Mouse (Mus musculus) kidney, embryonic 15.5 days (tissue): ENCODE data around the gene Vmn1r212. TPM values are rescaled to one million over a fixed set of nuclear protein-coding genes. Genes with fewer than 3 reads are reported as not detected.
"Not testable (repeated sequence)": the region's sequence is repeated elsewhere in the genome, so short reads cannot be mapped to it uniquely, and the experiment has no call there.

Experiments
- ATAC-seq: fragments of 200-750 bp; cut with Nextera tagmentation; replicated peaks from 2 replicates; pipeline ENCODE4 v1.8.0; 2017; ENCODE audit warnings: moderate TSS enrichment; ENCODE audit not compliant: low FRiP score
- H3K27ac ChIP-seq: fragments of 300-500 bp; sonication (generic); 2 replicates; pipeline ENCODE4 v1.5.1; 2015; ENCODE audit warnings: mild to moderate bottlenecking, inconsistent platforms
- H3K27me3 ChIP-seq: fragments of 300-500 bp; sonication (generic); 2 replicates; pipeline ENCODE4 v1.6.1; 2015; ENCODE audit warnings: inconsistent platforms
- H3K36me3 ChIP-seq: fragments of 300-500 bp; sonication (generic); 2 replicates; pipeline ENCODE4 v1.6.1; 2015; ENCODE audit warnings: inconsistent platforms
- H3K4me1 ChIP-seq: fragments of 300-500 bp; sonication (generic); 2 replicates; pipeline ENCODE4 v1.6.1; 2015; ENCODE audit warnings: inconsistent platforms
- H3K4me2 ChIP-seq: fragments of 300-500 bp; sonication (generic); 2 replicates; pipeline ENCODE4 v1.6.1; 2015; ENCODE audit warnings: moderate library complexity, mild to moderate bottlenecking, inconsistent platforms
- H3K4me3 ChIP-seq: fragments of 300-500 bp; sonication (generic); replicated peaks from 2 replicates; pipeline ENCODE4 v1.5.1; 2015; ENCODE audit warnings: mild to moderate bottlenecking, inconsistent platforms
- H3K9ac ChIP-seq: fragments of 300-500 bp; sonication (generic); 2 replicates; pipeline ENCODE4 v1.6.1; 2015; ENCODE audit warnings: mild to moderate bottlenecking, inconsistent platforms
- H3K9me3 ChIP-seq: fragments of 300-500 bp; sonication (generic); replicated peaks from 2 replicates; pipeline ENCODE4 v1.6.1; 2016; ENCODE audit warnings: inconsistent platforms
- WGBS: fragments of 180-500 bp; shearing (Covaris S2); methylation state at CpG from one replicate; pipeline ENCODE4 v1.1.7; 2015; ENCODE audit warnings: mixed read lengths; 5-methylcytosine and 5-hydroxymethylcytosine counted together
- polyA plus RNA-seq: library from polyadenylated mRNA; unstranded; fragments of >200 nt; fragmentation: Nextera tagmentation; extraction: Ambion mirVana; gene quantifications from 2 replicates; pipeline ENCODE4 v1.2.1, GENCODE M21; 2015

The Vmn1r212 gene
- polyA plus RNA-seq, result not detected in 2 replicates

DNA sequence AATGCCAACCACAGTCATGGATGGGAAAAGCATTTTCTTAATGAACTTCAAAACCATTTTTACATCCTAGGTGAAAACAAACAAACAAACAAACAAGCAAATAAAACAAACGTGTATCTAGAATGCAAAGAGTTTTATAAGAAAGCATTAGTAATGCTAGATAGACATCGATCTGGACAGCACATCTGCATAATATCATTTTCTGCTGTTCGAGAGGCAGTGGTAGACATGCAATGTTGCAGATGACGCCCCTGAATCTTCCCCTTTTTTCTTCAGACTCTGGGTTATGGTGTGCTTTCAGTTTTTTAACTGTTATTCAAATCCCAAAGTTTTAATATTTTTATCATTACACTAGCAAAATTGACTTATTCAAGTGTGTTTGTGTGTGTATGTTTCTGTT lies at the start of gene Vmn1r212:
TSS of gene Vmn1r212 (minus strand) at position 101 of the 400 bp plus-strand sequence.
- 84% methylated on average over 4 of the region's 4 CpGs for WGBS
- ATAC-seq, result no peak
- Histone ChIP-seq H3K4me1 (no peaks in the 10 kb centered on the region), H3K9ac (no peak within 1 kb of the TSS), H3K36me3 (no peaks in the 10 kb centered on the region), H3K4me3 (no peak within 1 kb of the TSS), H3K27ac (no peak within 1 kb of the TSS), H3K27me3 (no peaks in the 10 kb centered on the region), H3K4me2 (no peak within 1 kb of the TSS), H3K9me3 (no peaks in the 10 kb centered on the region)

DNA sequence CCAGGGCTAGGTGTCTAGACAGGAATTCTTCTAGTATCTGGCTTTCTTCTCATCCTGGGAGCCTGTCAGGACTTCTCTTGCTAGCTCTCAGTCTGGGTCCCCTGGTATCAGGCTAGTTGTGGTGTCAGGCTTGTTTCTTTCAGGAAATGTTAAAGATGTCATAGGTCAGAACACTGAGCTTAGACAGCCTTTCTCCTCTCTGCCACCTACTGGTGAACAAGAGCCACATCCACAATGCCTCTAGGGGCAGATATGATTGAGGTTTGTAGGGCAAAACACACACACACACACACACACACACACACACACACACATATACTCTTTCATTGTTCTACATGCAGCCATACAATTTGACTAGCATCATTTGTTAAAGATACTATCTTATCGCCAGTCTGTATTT lies 4.7 kb downstream of the Vmn1r212 start:
- Histone ChIP-seq H3K27me3 (no peaks in the 10 kb centered on the region), H3K4me2 (no peak overlapping the region), H3K36me3 (no peaks in the 10 kb centered on the region), H3K4me3 (no peak overlapping the region), H3K9ac (no peak overlapping the region), H3K27ac (no peak overlapping the region), H3K4me1 (no peaks in the 10 kb centered on the region), H3K9me3 (no peaks in the 10 kb centered on the region)
- 81% methylated on average over 1 of the region's 1 CpGs for WGBS
- ATAC-seq, result no peak

DNA sequence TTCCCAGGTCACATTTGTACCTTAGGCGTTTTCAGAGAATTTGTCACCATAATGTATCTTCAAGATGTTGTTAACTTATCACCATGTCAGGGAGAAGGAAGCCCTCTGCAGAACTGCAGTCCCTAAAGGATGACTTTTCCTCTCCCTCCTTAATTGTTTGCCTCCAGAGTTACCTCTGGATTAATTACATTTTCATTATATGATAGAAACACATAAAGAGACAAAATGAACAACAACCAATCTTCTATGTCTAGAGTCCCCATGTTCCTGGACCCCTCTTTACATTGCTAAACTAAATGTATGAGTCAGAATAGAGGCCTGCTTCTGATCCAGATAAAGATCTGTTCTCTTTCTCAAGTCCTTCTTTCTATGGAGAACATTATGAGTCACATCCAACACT lies 26.5 kb downstream of the Vmn1r212 start, which contains the start of gene Vmn1r211:
TSS of gene Vmn1r211 (minus strand) at position 101 of the 400 bp plus-strand sequence.
- 75% methylated on average over 1 of the region's 1 CpGs for WGBS

DNA sequence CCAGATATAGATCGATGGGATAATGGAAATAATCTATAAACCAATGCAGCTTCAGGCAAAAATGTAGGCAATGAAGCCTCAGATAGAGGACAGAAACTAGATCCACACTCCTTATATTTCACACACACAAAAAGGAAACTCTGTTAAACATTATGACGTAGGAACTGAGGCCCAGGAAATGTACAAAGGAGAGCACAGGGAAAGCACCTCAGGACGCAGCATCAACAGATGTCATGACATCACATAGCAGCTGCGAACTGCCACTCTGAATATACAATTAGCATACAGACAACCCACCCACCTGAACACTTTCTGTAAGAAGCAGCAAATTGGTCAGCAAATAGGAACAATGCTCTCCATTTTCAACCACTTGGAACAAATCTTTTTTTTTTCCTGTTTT lies 29.2 kb downstream of the Vmn1r212 start:
- H3K27ac ChIP-seq, result no peak overlapping the region
- H3K9ac ChIP-seq, result no peak overlapping the region
- no peak for ATAC-seq
- H3K36me3 ChIP-seq, result no peaks in the 10 kb centered on the region
- no peaks in the 10 kb centered on the region for H3K9me3 ChIP-seq
- no peak overlapping the region for H3K4me3 ChIP-seq
- no peaks in the 10 kb centered on the region for H3K27me3 ChIP-seq
- H3K4me2 ChIP-seq, result no peak overlapping the region
- 71% methylated on average over 4 of the region's 4 CpGs for WGBS
- H3K4me1 ChIP-seq, result no peaks in the 10 kb centered on the region

More for the DNA sequence above, 26.5 kb downstream of the Vmn1r212 start, which contains the start of gene Vmn1r211:
- H3K4me3 ChIP-seq, result no peak within 1 kb of the TSS
- H3K36me3 ChIP-seq, result no peaks in the 10 kb centered on the region
- H3K4me1 ChIP-seq, result no peaks in the 10 kb centered on the region
- no peaks in the 10 kb centered on the region for H3K27me3 ChIP-seq
- H3K27ac ChIP-seq, result no peak within 1 kb of the TSS
- ATAC-seq, result no peak
- H3K9ac ChIP-seq, result no peak within 1 kb of the TSS
- H3K9me3 ChIP-seq, result no peaks in the 10 kb centered on the region
- H3K4me2 ChIP-seq, result no peak within 1 kb of the TSS

DNA sequence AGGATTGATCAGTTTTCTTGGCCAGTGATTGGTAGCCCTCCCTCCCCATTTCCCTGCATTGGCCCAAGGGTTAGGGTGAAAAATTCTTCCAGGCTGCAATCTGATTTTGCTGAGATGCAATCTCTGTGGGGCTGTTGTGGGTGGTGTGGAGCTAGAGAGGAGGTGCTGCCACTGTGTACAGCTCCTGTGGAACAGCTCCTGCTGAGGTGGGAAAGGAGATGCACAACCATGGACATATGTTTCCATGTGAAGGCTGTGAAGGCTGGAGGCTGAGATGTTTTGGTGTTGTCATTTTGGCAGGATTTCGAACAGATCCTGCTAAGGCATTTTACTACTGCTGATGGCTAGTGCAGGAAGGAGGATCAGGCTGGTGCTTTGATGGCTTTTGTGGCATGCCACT lies 37.2 kb downstream of the Vmn1r212 start:
- H3K4me1 ChIP-seq, result no peaks in the 10 kb centered on the region
- no peaks in the 10 kb centered on the region for H3K27me3 ChIP-seq
- no peaks in the 10 kb centered on the region for H3K9me3 ChIP-seq
- 77% methylated on average over 1 of the region's 1 CpGs for WGBS
- no peak overlapping the region for H3K4me2 ChIP-seq
- ATAC-seq, result no peak
- H3K9ac ChIP-seq, result no peak overlapping the region
- H3K4me3 ChIP-seq, result no peak overlapping the region
- H3K27ac ChIP-seq, result no peak overlapping the region
- H3K36me3 ChIP-seq, result no peaks in the 10 kb centered on the region

DNA sequence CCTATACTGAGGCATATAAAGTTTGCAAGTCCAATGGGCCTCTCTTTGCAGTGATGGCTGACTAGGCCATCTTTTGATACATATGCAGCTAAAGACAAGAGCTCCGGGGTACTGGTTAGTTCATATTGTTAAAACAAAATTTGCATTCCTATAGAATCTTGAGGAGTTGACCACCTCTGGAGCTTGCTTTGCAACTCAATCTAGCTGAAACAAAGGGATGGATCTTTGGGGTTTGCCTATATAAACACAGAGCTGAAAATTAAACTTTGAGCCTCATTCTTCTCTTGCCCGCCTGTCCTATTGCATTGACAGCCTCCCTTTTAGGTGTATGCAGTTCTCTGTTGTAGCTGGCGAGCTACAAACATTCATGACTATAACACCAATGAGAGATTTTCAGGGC lies 39.7 kb downstream of the Vmn1r212 start:
- H3K27me3 ChIP-seq, H3K4me3 ChIP-seq, H3K36me3 ChIP-seq, H3K4me1 ChIP-seq, ATAC-seq, H3K27ac ChIP-seq, H3K4me2 ChIP-seq, H3K9ac ChIP-seq, H3K9me3 ChIP-seq: not testable (repeated sequence)
- 66% methylated on average over 3 of the region's 3 CpGs for WGBS

Other genes starting within 250 kb of the Vmn1r212 start
- gene Vmn1r207-ps, start 154.6 kb downstream of the Vmn1r212 start, polyA plus RNA-seq, result not detected in 2 replicates
- gene Vmn1r208, start 106.8 kb downstream of the Vmn1r212 start, polyA plus RNA-seq, result not detected in 2 replicates
- not detected in 2 replicates for gene Vmn1r209, start 74.5 kb downstream of the Vmn1r212 start, polyA plus RNA-seq
- gene Vmn1r210, start 52.9 kb downstream of the Vmn1r212 start, polyA plus RNA-seq, result not detected in 2 replicates
- not detected in 2 replicates for gene Vmn1r211, start 26.6 kb downstream of the Vmn1r212 start, polyA plus RNA-seq
- gene Vmn1r213, start 123.5 kb upstream of the Vmn1r212 start, polyA plus RNA-seq, result not detected in 2 replicates
- gene Vmn1r214, start 146.2 kb upstream of the Vmn1r212 start, polyA plus RNA-seq, result not detected in 2 replicates
- gene Vmn1r215, start 183.8 kb upstream of the Vmn1r212 start, polyA plus RNA-seq, result not detected in 2 replicates
- gene Vmn1r217, start 234.0 kb upstream of the Vmn1r212 start, polyA plus RNA-seq, result not detected in 2 replicates
- not detected in 2 replicates for gene Vmn1r218, start 248.9 kb upstream of the Vmn1r212 start, polyA plus RNA-seq